Mouse (Mus musculus): ENCODE measurements at regions not wholly inside any gene's neighbourhood (a gene's known extent, or its start where the extent isn't known, plus 50 kb on each side); places are given as distances from the start of the nearest gene placed in this dataset.

DNA sequence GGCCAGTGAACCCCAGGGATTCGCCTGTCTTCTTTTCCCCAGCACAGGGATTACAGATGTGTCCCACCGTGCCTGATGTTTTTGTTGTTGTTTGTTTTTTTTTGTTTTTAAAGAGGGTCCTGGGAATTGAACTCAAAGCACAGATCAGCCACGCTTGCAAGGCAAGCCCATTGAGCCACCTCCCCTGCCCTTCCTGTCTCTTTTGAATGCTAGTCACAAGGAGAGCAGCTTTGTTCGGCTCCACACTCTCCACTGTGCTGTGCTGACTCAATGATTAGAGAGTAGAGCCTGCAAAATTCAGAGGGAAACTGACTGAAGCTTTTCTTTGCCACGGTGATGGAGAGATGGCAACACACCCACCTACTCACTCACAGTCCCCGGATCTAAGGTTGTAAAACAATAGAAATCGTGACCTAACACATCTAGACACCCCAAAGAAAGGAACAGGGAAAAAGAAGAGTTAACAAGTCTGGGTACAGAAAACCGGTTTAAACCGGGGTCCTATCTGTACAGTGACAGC, 217.6 kb upstream of the Hs6st1 start:
- WGBS, result 74% methylated on average over 9 of the region's 9 CpGs

DNA sequence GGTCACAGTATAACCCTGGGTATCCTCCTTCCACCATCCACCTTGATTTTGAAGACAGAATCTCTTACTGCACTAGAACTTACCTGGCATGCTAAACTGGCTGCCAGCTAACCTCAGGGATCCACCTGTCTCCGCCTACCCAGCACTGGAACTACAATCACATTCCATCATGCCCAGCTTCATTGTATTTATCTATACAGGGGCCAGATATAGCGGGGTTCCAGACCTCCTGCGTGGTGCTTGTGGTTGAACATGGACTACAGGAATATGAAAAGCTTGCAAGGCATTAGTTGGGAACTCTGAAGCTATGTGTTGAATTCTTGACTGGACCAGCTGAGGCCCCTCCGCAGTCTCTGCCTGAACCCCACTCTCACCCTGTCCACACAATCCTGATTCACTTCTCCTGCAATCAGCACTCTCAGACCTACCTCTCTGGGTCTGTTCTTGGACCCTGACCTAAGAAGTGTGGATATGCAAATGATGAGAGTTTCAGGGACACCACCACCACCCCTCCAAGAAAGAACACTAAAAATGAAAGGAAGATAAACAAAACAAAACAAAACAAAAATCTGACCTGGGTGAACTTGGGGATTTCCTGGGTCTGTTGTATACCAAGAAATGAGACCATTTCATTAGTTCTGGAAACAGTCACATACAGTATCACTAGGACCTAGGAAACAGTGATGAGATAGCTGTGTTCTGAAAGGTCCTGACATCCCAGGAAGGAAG, 216.4 kb upstream of the Hs6st1 start:
- H3K27me3 ChIP-seq (replicated peaks; ENCODE audit: control insufficient read depth, insufficient read depth, low read length), result no peaks in the 10 kb centered on the region
- no peaks in the 10 kb centered on the region for H3K4me1 ChIP-seq (ENCODE audit: control insufficient read depth, insufficient read depth, low read length)
- H3K4me3 ChIP-seq (ENCODE audit: low read length), result no peak overlapping the region
- H3K9ac ChIP-seq (ENCODE audit: low read depth, low read length), result no peak overlapping the region
- no peak overlapping the region for H3K27ac ChIP-seq (ENCODE audit: low read length)
- ATAC-seq, result no peak
- 89% methylated on average over 4 of the region's 4 CpGs for WGBS
- H3K9me3 ChIP-seq (ENCODE audit: control insufficient read depth, low read length), result no peaks in the 10 kb centered on the region
- H3K4me2 ChIP-seq (ENCODE audit: low read depth, low read length), result no peak overlapping the region
- H3K36me3 ChIP-seq (ENCODE audit: control insufficient read depth, insufficient read depth, low read length), result no peaks in the 10 kb centered on the region

More for the DNA sequence above, 217.6 kb upstream of the Hs6st1 start:
- Histone ChIP-seq H3K4me2 (ENCODE audit: low read depth, low read length) (no peak overlapping the region), H3K27ac (ENCODE audit: low read length) (no peak overlapping the region), H3K4me1 (ENCODE audit: control insufficient read depth, insufficient read depth, low read length) (no peaks in the 10 kb centered on the region), H3K9me3 (ENCODE audit: control insufficient read depth, low read length) (no peaks in the 10 kb centered on the region), H3K9ac (ENCODE audit: low read depth, low read length) (no peak overlapping the region), H3K4me3 (ENCODE audit: low read length) (no peak overlapping the region), H3K27me3 (replicated peaks; ENCODE audit: control insufficient read depth, insufficient read depth, low read length) (no peaks in the 10 kb centered on the region), H3K36me3 (ENCODE audit: control insufficient read depth, insufficient read depth, low read length) (no peaks in the 10 kb centered on the region)
- ATAC-seq, result no peak

DNA sequence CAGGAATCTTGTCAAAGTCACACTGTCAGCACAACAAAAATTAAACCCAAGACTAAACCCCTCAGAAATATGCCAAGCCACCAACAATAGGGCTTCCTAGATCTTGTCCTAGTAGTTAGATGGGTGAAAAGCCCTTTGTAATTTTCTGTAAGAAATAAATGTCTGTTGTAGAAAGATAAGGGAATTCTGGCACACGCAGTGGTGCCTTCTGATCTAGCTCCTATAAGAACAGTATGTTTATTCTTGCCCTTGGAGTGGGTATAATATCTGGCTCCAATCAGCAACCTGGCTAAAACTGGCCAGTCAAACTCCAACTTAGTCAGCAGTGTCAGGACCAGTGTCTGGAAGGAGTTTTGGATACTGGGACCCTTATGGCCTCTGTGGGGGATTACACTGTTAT, 215.2 kb upstream of the Hs6st1 start:
- Histone ChIP-seq H3K9ac (ENCODE audit: low read depth, low read length) (no peak overlapping the region), H3K27me3 (replicated peaks; ENCODE audit: control insufficient read depth, insufficient read depth, low read length) (no peaks in the 10 kb centered on the region), H3K4me2 (ENCODE audit: low read depth, low read length) (no peak overlapping the region), H3K27ac (ENCODE audit: low read length) (no peak overlapping the region), H3K36me3 (ENCODE audit: control insufficient read depth, insufficient read depth, low read length) (no peaks in the 10 kb centered on the region), H3K4me3 (ENCODE audit: low read length) (no peak overlapping the region), H3K9me3 (ENCODE audit: control insufficient read depth, low read length) (no peaks in the 10 kb centered on the region), H3K4me1 (ENCODE audit: control insufficient read depth, insufficient read depth, low read length) (no peaks in the 10 kb centered on the region)
- no peak for ATAC-seq
- WGBS, result 78% methylated on average over 1 of the region's 1 CpGs

DNA sequence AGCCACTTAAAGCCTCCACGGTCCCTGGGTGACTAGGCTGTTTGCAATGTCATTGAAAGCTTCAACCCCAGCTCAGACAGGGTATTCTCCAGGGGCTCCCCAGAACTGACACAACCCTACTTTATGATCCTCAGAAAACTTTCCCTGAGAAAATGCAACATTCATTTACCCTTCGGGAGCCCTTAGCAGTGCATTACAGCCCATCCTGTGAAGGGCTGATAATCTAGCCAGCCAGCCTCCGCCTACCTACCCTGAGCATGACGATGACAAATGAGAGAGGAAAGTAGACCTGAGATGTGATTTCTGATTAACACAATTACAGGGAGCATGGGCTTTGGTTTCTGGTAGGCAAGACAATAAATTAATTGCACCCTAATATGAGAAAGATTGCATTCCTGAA, 212.6 kb upstream of the Hs6st1 start:
- H3K27me3 ChIP-seq (replicated peaks; ENCODE audit: control insufficient read depth, insufficient read depth, low read length), result no peaks in the 10 kb centered on the region
- no peaks in the 10 kb centered on the region for H3K36me3 ChIP-seq (ENCODE audit: control insufficient read depth, insufficient read depth, low read length)
- H3K4me2 ChIP-seq (ENCODE audit: low read depth, low read length), result no peak overlapping the region
- no peaks in the 10 kb centered on the region for H3K9me3 ChIP-seq (ENCODE audit: control insufficient read depth, low read length)
- no peak overlapping the region for H3K27ac ChIP-seq (ENCODE audit: low read length)
- no peak for ATAC-seq
- H3K4me1 ChIP-seq (ENCODE audit: control insufficient read depth, insufficient read depth, low read length), result no peaks in the 10 kb centered on the region
- 78% methylated on average over 4 of the region's 4 CpGs for WGBS
- H3K4me3 ChIP-seq (ENCODE audit: low read length), result no peak overlapping the region
- no peak overlapping the region for H3K9ac ChIP-seq (ENCODE audit: low read depth, low read length)

DNA sequence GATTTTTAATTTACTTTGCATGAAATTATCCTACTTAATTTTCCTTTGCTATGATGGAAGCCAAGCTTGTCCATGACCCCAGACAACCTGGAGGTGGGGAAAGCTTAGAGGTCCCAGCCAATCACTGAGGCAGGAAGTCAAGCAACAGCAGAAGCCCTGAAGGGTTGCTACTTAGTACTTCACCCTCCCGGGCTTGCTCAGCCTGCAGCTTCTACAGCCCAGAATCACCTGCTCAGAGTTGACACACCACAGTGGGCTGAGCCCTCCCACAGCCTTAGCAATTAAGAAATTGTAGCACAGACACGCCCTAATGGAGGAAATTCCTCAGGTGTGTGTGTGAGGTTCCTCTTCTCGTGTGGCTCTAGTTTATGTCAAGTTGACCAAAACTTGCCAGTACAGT, 209.9 kb upstream of the Hs6st1 start:
- H3K4me3 ChIP-seq (ENCODE audit: low read length), result no peak overlapping the region
- no peaks in the 10 kb centered on the region for H3K4me1 ChIP-seq (ENCODE audit: control insufficient read depth, insufficient read depth, low read length)
- H3K27ac ChIP-seq (ENCODE audit: low read length), result no peak overlapping the region
- no peaks in the 10 kb centered on the region for H3K9me3 ChIP-seq (ENCODE audit: control insufficient read depth, low read length)
- ATAC-seq, result 0 out of 2 replicates have a peak, but pooled peaks have one; percentile 60
- H3K4me2 ChIP-seq (ENCODE audit: low read depth, low read length), result no peak overlapping the region
- no peaks in the 10 kb centered on the region for H3K36me3 ChIP-seq (ENCODE audit: control insufficient read depth, insufficient read depth, low read length)
- H3K27me3 ChIP-seq (replicated peaks; ENCODE audit: control insufficient read depth, insufficient read depth, low read length), result no peaks in the 10 kb centered on the region
- WGBS, result 46% methylated on average over 3 of the region's 3 CpGs
- H3K9ac ChIP-seq (ENCODE audit: low read depth, low read length), result no peak overlapping the region

DNA sequence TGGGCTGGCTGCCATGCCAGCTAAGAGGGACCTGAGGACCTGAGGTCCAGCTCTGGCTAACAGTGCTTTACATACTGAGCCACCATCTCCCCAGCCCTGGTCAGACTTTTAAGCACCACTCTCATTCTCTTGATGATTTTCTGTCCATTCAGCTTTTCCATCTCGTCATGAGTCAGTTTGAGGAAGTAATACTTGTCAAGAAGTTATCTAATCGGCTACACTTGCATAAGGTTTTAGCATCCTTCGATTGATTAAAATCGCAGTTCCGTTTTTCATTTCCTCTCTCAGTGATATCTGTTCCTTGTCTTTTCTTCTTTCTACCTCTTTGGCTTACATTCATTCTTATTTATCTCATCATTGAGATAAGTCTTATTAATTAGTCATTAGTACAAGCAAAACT, 207.4 kb upstream of the Hs6st1 start:
- Histone ChIP-seq H3K27ac (ENCODE audit: low read length) (no peak overlapping the region), H3K4me2 (ENCODE audit: low read depth, low read length) (no peak overlapping the region), H3K4me3 (ENCODE audit: low read length) (no peak overlapping the region), H3K4me1 (ENCODE audit: control insufficient read depth, insufficient read depth, low read length) (no peaks in the 10 kb centered on the region), H3K27me3 (replicated peaks; ENCODE audit: control insufficient read depth, insufficient read depth, low read length) (no peaks in the 10 kb centered on the region), H3K9me3 (ENCODE audit: control insufficient read depth, low read length) (no peaks in the 10 kb centered on the region), H3K9ac (ENCODE audit: low read depth, low read length) (no peak overlapping the region), H3K36me3 (ENCODE audit: control insufficient read depth, insufficient read depth, low read length) (no peaks in the 10 kb centered on the region)
- ATAC-seq, result no peak
- WGBS, result 89% methylated on average over 5 of the region's 5 CpGs

DNA sequence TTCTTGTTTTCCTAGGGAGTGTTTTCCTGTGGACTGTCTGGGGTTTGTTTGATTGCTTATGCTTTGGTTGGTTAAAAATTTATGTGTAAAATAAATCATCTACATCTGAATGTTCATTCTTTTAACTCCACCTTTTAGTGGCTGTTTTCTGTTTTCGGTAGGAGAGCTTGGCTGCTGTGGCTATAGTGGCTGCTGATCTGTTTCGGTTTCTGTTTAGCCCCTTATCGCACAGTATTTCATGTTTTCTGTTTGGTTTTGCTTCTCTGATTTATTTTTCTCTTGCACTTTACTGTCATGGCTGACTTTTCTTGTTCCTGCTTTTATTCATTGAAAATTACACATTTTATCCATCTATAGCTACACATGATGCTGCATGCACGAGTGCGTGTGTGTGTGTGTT, 206.0 kb upstream of the Hs6st1 start:
- Histone ChIP-seq H3K4me3 (ENCODE audit: low read length) (no peak overlapping the region), H3K36me3 (ENCODE audit: control insufficient read depth, insufficient read depth, low read length) (no peaks in the 10 kb centered on the region), H3K4me1 (ENCODE audit: control insufficient read depth, insufficient read depth, low read length) (no peaks in the 10 kb centered on the region), H3K9ac (ENCODE audit: low read depth, low read length) (no peak overlapping the region), H3K27me3 (replicated peaks; ENCODE audit: control insufficient read depth, insufficient read depth, low read length) (no peaks in the 10 kb centered on the region), H3K4me2 (ENCODE audit: low read depth, low read length) (no peak overlapping the region), H3K9me3 (ENCODE audit: control insufficient read depth, low read length) (no peaks in the 10 kb centered on the region), H3K27ac (ENCODE audit: low read length) (no peak overlapping the region)
- 80% methylated on average over 5 of the region's 5 CpGs for WGBS
- ATAC-seq, result no peak

DNA sequence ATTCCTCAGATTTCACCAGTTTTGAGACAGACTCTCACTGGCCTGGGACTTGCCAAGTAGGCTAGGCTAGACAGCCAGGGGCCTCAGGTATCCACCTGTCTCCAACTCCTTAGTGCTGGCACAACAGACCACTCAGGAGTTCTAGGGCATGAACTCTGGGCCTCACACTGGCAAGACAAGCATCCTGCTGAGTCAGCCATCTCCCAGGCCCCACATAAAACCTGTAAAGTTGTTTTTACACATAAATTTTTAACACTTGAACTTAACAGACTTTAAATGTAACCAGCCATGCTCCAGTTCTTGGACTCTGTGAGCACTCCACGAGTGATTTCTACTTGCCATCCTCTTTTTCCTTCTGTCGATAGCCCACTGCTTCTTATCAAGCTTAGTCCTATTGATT, 205.5 kb upstream of the Hs6st1 start:
- H3K36me3 ChIP-seq (ENCODE audit: control insufficient read depth, insufficient read depth, low read length), result no peaks in the 10 kb centered on the region
- no peak overlapping the region for H3K4me2 ChIP-seq (ENCODE audit: low read depth, low read length)
- ATAC-seq, result no peak
- no peak overlapping the region for H3K27ac ChIP-seq (ENCODE audit: low read length)
- 71% methylated on average over 2 of the region's 2 CpGs for WGBS
- no peaks in the 10 kb centered on the region for H3K9me3 ChIP-seq (ENCODE audit: control insufficient read depth, low read length)
- H3K9ac ChIP-seq (ENCODE audit: low read depth, low read length), result no peak overlapping the region
- no peak overlapping the region for H3K4me3 ChIP-seq (ENCODE audit: low read length)
- H3K4me1 ChIP-seq (ENCODE audit: control insufficient read depth, insufficient read depth, low read length), result no peaks in the 10 kb centered on the region
- H3K27me3 ChIP-seq (replicated peaks; ENCODE audit: control insufficient read depth, insufficient read depth, low read length), result no peaks in the 10 kb centered on the region

DNA sequence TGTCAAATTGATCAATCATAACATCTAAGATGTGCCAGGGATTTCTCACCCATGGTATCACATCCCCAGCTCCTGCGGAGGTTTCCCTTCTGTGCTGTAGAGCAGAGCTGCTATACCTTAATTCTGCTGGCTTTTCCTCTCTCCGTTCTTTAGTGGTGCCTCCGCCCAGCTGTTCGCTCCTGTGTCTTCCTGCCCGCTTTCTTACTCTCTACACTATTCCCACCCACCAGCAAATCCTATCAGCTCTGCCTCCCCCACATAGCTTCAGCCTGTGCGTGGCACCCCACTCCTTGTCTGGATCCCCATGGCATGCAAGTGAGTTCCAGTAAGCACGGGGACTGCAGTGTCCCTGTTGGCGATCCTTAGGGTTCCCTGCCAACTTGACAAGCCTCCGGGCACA, 204.0 kb upstream of the Hs6st1 start:
- H3K4me1 ChIP-seq (ENCODE audit: control insufficient read depth, insufficient read depth, low read length), result no peaks in the 10 kb centered on the region
- H3K27me3 ChIP-seq (replicated peaks; ENCODE audit: control insufficient read depth, insufficient read depth, low read length), result no peaks in the 10 kb centered on the region
- 86% methylated on average over 9 of the region's 9 CpGs for WGBS
- no peak overlapping the region for H3K4me3 ChIP-seq (ENCODE audit: low read length)
- ATAC-seq, result no peak
- H3K4me2 ChIP-seq (ENCODE audit: low read depth, low read length), result no peak overlapping the region
- no peak overlapping the region for H3K27ac ChIP-seq (ENCODE audit: low read length)
- no peaks in the 10 kb centered on the region for H3K9me3 ChIP-seq (ENCODE audit: control insufficient read depth, low read length)
- no peak overlapping the region for H3K9ac ChIP-seq (ENCODE audit: low read depth, low read length)
- H3K36me3 ChIP-seq (ENCODE audit: control insufficient read depth, insufficient read depth, low read length), result no peaks in the 10 kb centered on the region

DNA sequence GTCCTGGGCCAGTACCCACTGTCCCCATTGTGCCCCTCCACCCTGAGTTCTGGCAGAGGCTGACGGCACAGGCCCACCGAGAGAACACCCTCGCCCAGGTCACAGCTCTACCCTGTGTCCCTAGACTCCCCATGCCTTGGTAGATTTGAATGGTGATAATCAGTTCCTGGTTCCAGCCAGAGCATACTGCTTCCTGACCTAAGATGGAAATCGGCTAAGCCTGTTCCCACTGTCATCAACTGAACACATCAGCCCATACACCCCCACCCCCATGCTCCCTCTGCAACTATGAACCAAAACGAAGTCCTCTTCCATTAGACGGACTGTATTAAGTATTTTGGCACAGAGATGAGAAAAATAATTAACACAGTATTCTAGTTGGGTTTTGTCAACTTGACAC, 202.9 kb upstream of the Hs6st1 start:
- 88% methylated on average over 6 of the region's 6 CpGs for WGBS

More for the DNA sequence above, 202.9 kb upstream of the Hs6st1 start:
- H3K9me3 ChIP-seq (ENCODE audit: control insufficient read depth, low read length), result no peaks in the 10 kb centered on the region
- H3K27me3 ChIP-seq (replicated peaks; ENCODE audit: control insufficient read depth, insufficient read depth, low read length), result no peaks in the 10 kb centered on the region
- H3K9ac ChIP-seq (ENCODE audit: low read depth, low read length), result no peak overlapping the region
- ATAC-seq, result no peak
- H3K4me3 ChIP-seq (ENCODE audit: low read length), result no peak overlapping the region
- H3K4me2 ChIP-seq (ENCODE audit: low read depth, low read length), result no peak overlapping the region
- H3K27ac ChIP-seq (ENCODE audit: low read length), result no peak overlapping the region
- H3K4me1 ChIP-seq (ENCODE audit: control insufficient read depth, insufficient read depth, low read length), result no peaks in the 10 kb centered on the region
- H3K36me3 ChIP-seq (ENCODE audit: control insufficient read depth, insufficient read depth, low read length), result no peaks in the 10 kb centered on the region
